Mouse (Mus musculus): ENCODE data around the gene Zfpl1. TPM values are rescaled to one million over a fixed set of nuclear protein-coding genes. Genes with fewer than 3 reads are reported as not detected.

The Zfpl1 gene
- polyA plus RNA-seq, 1 experiment from 2014 or later = 16.9 TPM

DNA sequence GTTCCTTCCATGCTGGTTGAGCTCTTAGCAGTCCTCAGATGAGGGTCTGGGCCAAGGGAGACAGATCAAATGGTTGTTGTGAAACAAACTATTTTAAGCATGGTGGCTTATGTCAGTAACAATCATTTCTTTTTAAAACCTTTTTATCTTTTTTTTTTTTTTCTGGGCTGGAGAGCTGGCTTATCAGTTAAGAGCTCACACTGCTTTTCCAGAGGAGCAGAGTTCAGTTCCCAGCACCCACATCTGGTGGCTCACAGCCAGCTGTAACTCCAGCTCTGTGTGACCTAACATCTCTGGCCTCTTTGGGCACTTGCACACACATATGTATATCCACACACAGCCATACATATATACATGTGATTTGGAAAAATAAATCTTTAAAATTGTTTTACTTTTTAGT, 47.1 kb downstream of the Zfpl1 start:
- H3K4me1 ChIP-seq (ENCODE audit: insufficient read depth) = peaks cover 12% of the 10 kb centered on the region
- H3K9ac ChIP-seq (replicated peaks) = no peak overlapping the region
- ATAC-seq (no peak), DNase-seq (no peak)
- no peaks in the 10 kb centered on the region for H3K9me3 ChIP-seq (ENCODE audit: low read length)
- H3K36me3 ChIP-seq (replicated peaks; ENCODE audit: insufficient read depth, low read length) = no peaks in the 10 kb centered on the region
- no peak overlapping the region for H3K4me2 ChIP-seq (ENCODE audit: low read depth, low read length)
- TF ChIP-seq CTCF (IDR thresholded peaks at IDR 0.05; ENCODE audit: low read depth) = no peak
- no peak for TF ChIP-seq EP300 (IDR thresholded peaks at IDR 0.05; ENCODE audit: low read depth)
- H3K27me3 ChIP-seq (ENCODE audit: insufficient read depth, low read length) = no peaks in the 10 kb centered on the region
- H3K27ac ChIP-seq (ENCODE audit: low read depth) = no peak overlapping the region
- H3K4me3 ChIP-seq (ENCODE audit: low read depth, low read length) = no peak overlapping the region

DNA sequence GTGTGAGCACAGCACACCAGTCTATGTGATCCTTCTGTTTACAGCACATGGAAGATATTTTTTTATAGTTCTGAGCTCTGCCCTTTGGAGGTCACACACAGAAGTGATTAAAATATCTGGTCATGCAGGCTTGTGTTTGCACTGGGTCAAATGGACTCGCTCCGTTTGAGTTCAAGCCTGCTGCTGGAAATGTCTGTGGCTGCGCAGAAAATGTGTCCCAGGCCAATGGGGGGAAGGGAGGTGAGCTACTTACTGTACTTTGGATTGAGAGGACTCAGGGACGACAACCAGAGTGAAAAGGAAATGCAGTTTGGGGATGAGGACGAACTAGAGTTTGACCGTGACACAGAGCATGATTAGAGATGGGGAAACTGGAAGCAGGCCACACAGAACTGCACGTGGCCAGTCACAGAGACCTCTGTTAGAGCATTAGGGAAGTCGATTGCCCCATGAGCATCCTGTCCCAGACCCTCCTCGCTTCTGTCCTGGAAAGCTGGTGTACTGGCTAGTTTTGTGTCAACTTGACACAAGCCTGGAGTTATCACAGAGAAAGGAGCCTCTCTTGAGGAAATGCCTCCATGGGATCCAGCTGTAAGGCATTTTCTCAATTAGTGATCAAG, 48.7 kb downstream of the Zfpl1 start:
- Histone ChIP-seq H3K9me3 (ENCODE audit: low read length) (no peaks in the 10 kb centered on the region), H3K4me1 (ENCODE audit: insufficient read depth) (peaks cover 6% of the 10 kb centered on the region), H3K36me3 (replicated peaks; ENCODE audit: insufficient read depth, low read length) (no peaks in the 10 kb centered on the region), H3K27me3 (ENCODE audit: insufficient read depth, low read length) (no peaks in the 10 kb centered on the region), H3K9ac (replicated peaks) (no peak overlapping the region), H3K4me3 (ENCODE audit: low read depth, low read length) (no peak overlapping the region), H3K4me2 (ENCODE audit: low read depth, low read length) (no peak overlapping the region), H3K27ac (ENCODE audit: low read depth) (no peak overlapping the region)
- ATAC-seq (no peak), DNase-seq (no peak)
- TF ChIP-seq CTCF (IDR thresholded peaks at IDR 0.05; ENCODE audit: low read depth) = no peak
- no peak for TF ChIP-seq EP300 (IDR thresholded peaks at IDR 0.05; ENCODE audit: low read depth)
- 40% methylated on average over 9 of the region's 9 CpGs for WGBS (ENCODE audit: insufficient replicate concordance)

Small RNA genes lying within 50 kb of the gene (microRNA-seq; reads per million reads assigned to microRNA genes)
- 4.5 reads per million, percentile 6 among the genes with 10 or more reads in this experiment for gene Mir6988

Other genes with a start within 250 kb of the Zfpl1 start
- gene Frmd8, start 209.7 kb downstream of the Zfpl1 start, polyA plus RNA-seq (2015; fragmentation: Nextera tagmentation; extraction: Ambion mirVana) = 8.5 and 9.0 TPM in 2 replicates
- gene Slc25a45, start 207.1 kb downstream of the Zfpl1 start, polyA plus RNA-seq (2015; fragmentation: Nextera tagmentation; extraction: Ambion mirVana) = 8.4 and 9.1 TPM in 2 replicates
- gene Tigd3, start 190.8 kb downstream of the Zfpl1 start, polyA plus RNA-seq (2015; fragmentation: Nextera tagmentation; extraction: Ambion mirVana) = 1.5 and 1.7 TPM in 2 replicates
- gene Dpf2, start 171.9 kb downstream of the Zfpl1 start, polyA plus RNA-seq (2015; fragmentation: Nextera tagmentation; extraction: Ambion mirVana) = 28.1 and 32.6 TPM in 2 replicates
- gene Cdc42ep2, start 160.1 kb downstream of the Zfpl1 start, polyA plus RNA-seq (2015; fragmentation: Nextera tagmentation; extraction: Ambion mirVana) = 3.0 TPM in 2 replicates
- gene Pola2, start 120.8 kb downstream of the Zfpl1 start, polyA plus RNA-seq (2015; fragmentation: Nextera tagmentation; extraction: Ambion mirVana) = 19.2 and 21.5 TPM in 2 replicates
- 0.09 TPM in 1 of 2 replicates, not detected in the other for gene Slc22a20, start 98.8 kb downstream of the Zfpl1 start, polyA plus RNA-seq (2015; fragmentation: Nextera tagmentation; extraction: Ambion mirVana)
- gene Capn1, start 69.1 kb downstream of the Zfpl1 start, polyA plus RNA-seq (2015; fragmentation: Nextera tagmentation; extraction: Ambion mirVana) = 6.8 and 7.2 TPM in 2 replicates
- gene Syvn1, start 38.4 kb downstream of the Zfpl1 start, polyA plus RNA-seq (2015; fragmentation: Nextera tagmentation; extraction: Ambion mirVana) = 12.4 and 15.4 TPM in 2 replicates
- gene Mrpl49, start 27.2 kb downstream of the Zfpl1 start, polyA plus RNA-seq (2015; fragmentation: Nextera tagmentation; extraction: Ambion mirVana) = 28.2 and 29.6 TPM in 2 replicates
- gene Fau, start 27.1 kb downstream of the Zfpl1 start, polyA plus RNA-seq (2015; fragmentation: Nextera tagmentation; extraction: Ambion mirVana) = 781 and 784 TPM in 2 replicates
- 30.2 and 35.8 TPM in 2 replicates for gene Znhit2, start 23.8 kb downstream of the Zfpl1 start, polyA plus RNA-seq (2015; fragmentation: Nextera tagmentation; extraction: Ambion mirVana)
- gene Tm7sf2, start 16.6 kb downstream of the Zfpl1 start, polyA plus RNA-seq (2015; fragmentation: Nextera tagmentation; extraction: Ambion mirVana) = 42.6 and 44.1 TPM in 2 replicates
- gene Vps51, start 7.7 kb downstream of the Zfpl1 start, polyA plus RNA-seq (2015; fragmentation: Nextera tagmentation; extraction: Ambion mirVana) = 17.5 and 20.7 TPM in 2 replicates
- gene Tmem262, start 4.9 kb downstream of the Zfpl1 start, polyA plus RNA-seq (2015; fragmentation: Nextera tagmentation; extraction: Ambion mirVana) = not detected in 2 replicates
- 0.32 and 0.72 TPM in 2 replicates for gene Gm28374, start 2.7 kb downstream of the Zfpl1 start, polyA plus RNA-seq (2015; fragmentation: Nextera tagmentation; extraction: Ambion mirVana)
- gene Cdca5, start within 50 bp of the Zfpl1 start, polyA plus RNA-seq (2015; fragmentation: Nextera tagmentation; extraction: Ambion mirVana) = 13.5 and 15.0 TPM in 2 replicates
- gene AC131692.1, start 9.5 kb upstream of the Zfpl1 start, polyA plus RNA-seq (2015; fragmentation: Nextera tagmentation; extraction: Ambion mirVana) = not detected in 2 replicates
- 0.46 and 0.63 TPM in 2 replicates for gene Naaladl1, start 20.8 kb upstream of the Zfpl1 start, polyA plus RNA-seq (2015; fragmentation: Nextera tagmentation; extraction: Ambion mirVana)
- gene Sac3d1, start 33.7 kb upstream of the Zfpl1 start, polyA plus RNA-seq (2015; fragmentation: Nextera tagmentation; extraction: Ambion mirVana) = 15.0 and 15.6 TPM in 2 replicates
- gene Snx15, start 43.3 kb upstream of the Zfpl1 start, polyA plus RNA-seq (2015; fragmentation: Nextera tagmentation; extraction: Ambion mirVana) = 38.6 and 41.6 TPM in 2 replicates
- gene Batf2, start 56.0 kb upstream of the Zfpl1 start, polyA plus RNA-seq (2015; fragmentation: Nextera tagmentation; extraction: Ambion mirVana) = 0.59 and 1.1 TPM in 2 replicates
- gene Arl2, start 56.6 kb upstream of the Zfpl1 start, polyA plus RNA-seq (2015; fragmentation: Nextera tagmentation; extraction: Ambion mirVana) = 16.7 and 20.5 TPM in 2 replicates
- not detected in 2 replicates for gene Majin, start 99.4 kb upstream of the Zfpl1 start, polyA plus RNA-seq (2015; fragmentation: Nextera tagmentation; extraction: Ambion mirVana)
- gene Gpha2, start 141.4 kb upstream of the Zfpl1 start, polyA plus RNA-seq (2015; fragmentation: Nextera tagmentation; extraction: Ambion mirVana) = not detected in 2 replicates
- gene Ppp2r5b, start 150.9 kb upstream of the Zfpl1 start, polyA plus RNA-seq (2015; fragmentation: Nextera tagmentation; extraction: Ambion mirVana) = 3.2 and 3.8 TPM in 2 replicates
- 3.4 and 3.8 TPM in 2 replicates for gene Atg2a, start 156.7 kb upstream of the Zfpl1 start, polyA plus RNA-seq (2015; fragmentation: Nextera tagmentation; extraction: Ambion mirVana)
- 36.4 and 36.9 TPM in 2 replicates for gene Ehd1, start 191.8 kb upstream of the Zfpl1 start, polyA plus RNA-seq (2015; fragmentation: Nextera tagmentation; extraction: Ambion mirVana)
- gene Cdc42bpg, start 221.5 kb upstream of the Zfpl1 start, polyA plus RNA-seq (2015; fragmentation: Nextera tagmentation; extraction: Ambion mirVana) = 0.27 and 0.35 TPM in 2 replicates